Mouse (Mus musculus) monocyte, adult 59 days (primary cell): ENCODE measurements around the gene Timm50. TPM values are rescaled to one million over a fixed set of nuclear protein-coding genes. Genes with fewer than 3 reads are reported as not detected.

Source experiments
- total RNA-seq, 2 experiments: library from RNA; stranded (reverse); gene quantifications; one replicate each; pipeline ENCODE4 v1.2.4; 2023

The Timm50 gene
- 10 to 100 TPM; 28.9 to 29.0 TPM for total RNA-seq

DNA sequence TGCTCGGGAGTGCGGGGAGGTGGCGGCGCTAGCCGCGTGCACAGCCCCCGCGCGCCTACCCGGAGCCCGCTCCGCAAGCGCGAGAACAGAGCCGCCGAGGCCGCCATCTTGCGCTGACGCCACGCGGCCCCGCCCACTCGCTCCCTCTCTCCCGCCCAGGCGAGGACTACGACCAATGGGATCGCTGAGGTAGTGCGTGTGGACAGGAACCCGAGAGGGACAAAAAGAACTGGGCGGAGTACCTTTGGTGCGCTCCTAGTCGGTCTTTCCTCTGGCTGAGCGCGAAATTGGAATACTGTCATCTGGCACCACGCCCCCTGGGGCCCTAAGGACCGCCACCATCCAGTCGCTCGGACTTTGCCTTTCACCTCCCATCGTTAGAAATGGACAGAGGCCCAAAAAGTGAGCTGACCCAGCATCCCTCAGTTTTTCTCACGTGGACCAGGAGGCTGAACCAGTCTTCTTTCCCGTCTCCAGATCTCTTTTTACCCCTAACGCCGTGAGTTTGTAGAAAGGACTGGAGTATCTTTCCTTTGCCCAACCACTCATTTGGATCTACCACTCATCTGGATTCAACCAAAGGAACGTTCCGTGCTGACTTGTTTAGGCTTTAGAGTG lies at the start of gene Timm50:
TSS of gene Timm50 (minus strand) at position 147 of the 618 bp plus-strand sequence.

GRCm38 (mm10) chr7:28350155-28350883 lies 38.4 kb upstream of the Timm50 start, which contains the start of gene Rps16:
TSS of gene Rps16 (plus strand) at chr7:28350652.

DNA sequence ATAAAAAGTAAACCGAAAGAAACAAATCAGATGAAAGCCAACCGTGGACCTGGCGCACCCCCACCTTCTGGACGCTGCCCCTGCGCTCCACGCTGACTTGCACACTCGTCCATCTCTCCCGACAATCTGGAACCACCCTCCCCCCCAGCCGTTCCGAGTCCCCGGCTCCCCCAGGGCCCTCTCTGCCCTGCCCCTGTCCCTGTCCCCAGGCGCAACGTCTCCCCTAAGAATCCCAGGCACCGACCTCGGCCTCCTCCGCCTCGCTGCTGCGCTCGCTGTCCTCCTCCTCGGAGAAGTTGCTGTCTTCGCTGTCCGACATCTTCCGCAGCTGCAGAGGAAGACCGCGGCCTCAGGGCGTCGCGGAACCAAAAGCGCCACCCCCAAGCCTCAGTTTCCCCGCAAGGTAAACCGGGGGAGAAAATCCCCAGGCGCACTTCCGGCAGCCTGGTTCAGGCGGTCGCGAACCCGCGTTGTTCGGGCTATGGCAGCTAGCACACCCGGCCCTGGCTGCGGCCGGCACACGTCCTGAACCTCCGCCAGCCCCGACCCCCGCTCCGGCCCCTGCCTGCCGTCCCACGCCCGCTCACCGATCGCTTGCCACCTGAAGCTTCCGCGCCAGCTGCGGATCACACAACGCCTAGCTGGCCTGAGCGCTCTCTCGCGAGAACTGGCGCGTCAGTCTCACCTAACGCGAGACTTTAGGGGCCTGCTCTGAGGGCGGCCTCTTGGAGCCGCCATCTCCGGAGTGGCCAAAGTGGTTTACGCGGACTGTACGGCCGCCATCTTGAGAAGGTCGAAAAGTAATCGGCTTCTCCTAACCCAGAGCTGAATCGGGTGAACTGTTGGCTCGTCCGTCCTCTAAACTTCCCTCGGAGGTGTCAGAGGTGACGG lies 26.5 kb upstream of the Timm50 start, which contains the start of gene Supt5:
TSS of gene Supt5 (minus strand) at position 639 of the 891 bp plus-strand sequence.

DNA sequence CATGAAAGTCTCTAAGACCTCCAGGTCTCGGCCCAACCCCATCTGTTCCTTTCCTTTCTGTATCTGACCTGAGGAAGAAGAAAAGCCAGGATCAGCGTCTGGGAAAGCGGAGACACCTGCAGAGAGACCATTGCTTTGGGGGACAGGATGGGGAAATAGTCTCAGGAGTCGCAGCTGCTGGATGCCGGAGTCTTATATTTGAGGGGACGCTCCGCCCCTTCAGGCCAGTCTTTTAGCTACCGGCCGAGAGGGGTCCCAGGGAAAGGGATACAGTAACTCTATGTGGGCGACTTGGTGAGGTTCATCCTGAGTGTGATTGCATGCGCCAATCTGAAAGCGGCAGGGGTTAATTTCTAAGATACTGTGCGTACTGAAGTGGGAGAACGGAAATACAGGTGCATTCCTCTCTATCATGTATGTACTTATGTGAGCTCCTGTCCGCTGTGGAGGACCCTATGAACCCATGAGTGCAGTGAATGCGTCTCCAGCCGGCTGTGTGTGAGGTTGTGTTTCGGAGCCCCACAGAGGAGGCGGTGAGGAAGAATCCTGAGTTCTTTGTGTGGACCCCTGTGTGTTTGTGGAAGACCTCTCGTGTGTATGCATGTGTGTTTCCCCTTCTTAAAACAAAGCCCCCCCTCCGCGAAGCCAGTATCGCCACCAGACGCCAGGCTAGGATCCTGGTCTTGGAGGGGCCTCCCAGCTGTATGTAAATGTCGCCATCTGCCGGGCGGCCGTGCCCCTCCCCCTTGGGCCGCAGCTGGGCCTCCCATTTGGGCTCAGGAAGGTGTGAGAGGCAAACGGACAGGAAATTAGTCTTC lies 10.0 kb downstream of the Timm50 start, which contains the start of gene Dll3:
TSS of gene Dll3 (minus strand) at position 623 of the 818 bp plus-strand sequence.

GRCm38 (mm10) chr7:28290638-28291590 lies 21.0 kb downstream of the Timm50 start, which contains the start of gene Selenov:
TSS of gene Selenov (minus strand) at chr7:28291186.

DNA sequence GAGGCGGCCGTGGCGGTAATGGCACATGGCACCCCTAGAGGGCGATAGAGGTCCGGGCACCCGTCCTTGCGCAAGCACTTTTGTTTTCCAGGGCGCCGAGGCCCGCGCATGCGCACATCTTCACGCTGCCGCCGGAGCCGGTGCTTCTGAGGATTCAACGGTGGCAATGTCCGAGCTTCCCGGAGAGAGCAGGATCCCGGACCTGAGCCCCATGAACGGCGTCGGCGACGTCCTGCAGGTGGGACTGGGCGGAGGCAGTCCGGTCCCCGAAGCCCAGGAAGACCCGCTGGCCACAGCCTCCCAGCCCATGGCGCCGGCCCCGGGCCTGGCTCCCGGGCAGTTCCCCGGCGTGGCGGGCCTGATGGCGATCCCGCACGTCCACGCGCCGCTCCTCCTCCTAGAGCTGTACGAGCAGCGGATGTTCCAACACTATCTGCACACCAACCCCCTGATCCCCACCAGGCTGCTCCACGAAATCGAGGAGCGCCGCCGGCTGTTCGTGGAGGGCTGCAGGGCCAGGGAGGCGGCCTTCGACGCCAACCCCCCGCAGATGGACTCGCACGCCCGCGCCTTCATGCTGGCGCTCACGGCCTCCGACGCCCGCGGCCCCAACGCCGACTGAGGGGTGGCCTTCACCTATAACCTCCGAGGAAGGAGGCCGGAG lies 34.1 kb downstream of the Timm50 start, which contains the start of gene Eid2b:
TSS of gene Eid2b (plus strand) at position 125 of the 664 bp plus-strand sequence.

GRCm38 (mm10) chr7:28267129-28268041 lies 44.5 kb downstream of the Timm50 start, which contains the start of gene Eid2:
TSS of gene Eid2 (plus strand) at chr7:28267881.

Other genes starting within 250 kb of the Timm50 start
- gene Fcgbp, start 240.8 kb downstream of the Timm50 start, total RNA-seq = not detected
- gene 9530053A07Rik, start 182.6 kb downstream of the Timm50 start, total RNA-seq = not detected
- 100 to 1,000 TPM; 127 to 139 TPM for gene Fbl, start 142.4 kb downstream of the Timm50 start, total RNA-seq
- 10 to 100 TPM; 14.8 to 15.4 TPM for gene Dyrk1b, start 132.6 kb downstream of the Timm50 start, total RNA-seq
- 1 to 10 TPM; 1.6 to 2.3 TPM for gene Eid2, start 44.2 kb downstream of the Timm50 start, total RNA-seq
- gene Eid2b, start 34.3 kb downstream of the Timm50 start, total RNA-seq = 1 to 10 TPM; 6.0 to 7.1 TPM
- not detected for gene Selenov, start 20.9 kb downstream of the Timm50 start, total RNA-seq
- gene Dll3, start 9.8 kb downstream of the Timm50 start, total RNA-seq = not detected
- gene Supt5, start 26.7 kb upstream of the Timm50 start, total RNA-seq = 100 to 1,000 TPM; 118 to 123 TPM
- gene Rps16, start 38.6 kb upstream of the Timm50 start, total RNA-seq = 1,000 to 10,000 TPM; 1,784 to 1,904 TPM
- 10 to 100 TPM; 38.7 to 42.8 TPM for gene Plekhg2, start 60.5 kb upstream of the Timm50 start, total RNA-seq
- 1,000 to 10,000 TPM; 3,101 to 3,326 TPM for gene Zfp36, start 68.2 kb upstream of the Timm50 start, total RNA-seq
- gene Med29, start 80.6 kb upstream of the Timm50 start, total RNA-seq = 10 to 100 TPM; 15.0 to 18.4 TPM
- 100 to 1,000 TPM; 153 to 188 TPM for gene Paf1, start 80.9 kb upstream of the Timm50 start, total RNA-seq
- gene Gmfg, start 125.4 kb upstream of the Timm50 start, total RNA-seq = 100 to 1,000 TPM; 265 to 280 TPM
- 10 to 100 TPM; 10.6 to 17.6 TPM for gene Lrfn1, start 139.9 kb upstream of the Timm50 start, total RNA-seq
- gene Ifnl2, start 198.4 kb upstream of the Timm50 start, total RNA-seq = not detected
- gene Ifnl3, start 210.8 kb upstream of the Timm50 start, total RNA-seq = not detected
- gene Sycn, start 228.8 kb upstream of the Timm50 start, total RNA-seq = not detected
- 1 to 10 TPM; 1.5 to 2.3 TPM for gene Nccrp1, start 235.2 kb upstream of the Timm50 start, total RNA-seq